Mouse (Mus musculus): ENCODE measurements around the gene Raf1. TPM values are rescaled to one million over a fixed set of nuclear protein-coding genes. Genes with fewer than 3 reads are reported as not detected.

Raf1 gene
- polyA plus RNA-seq (2016; fragmentation: Nextera tagmentation; extraction: Ambion mirVana) = 158 and 173 TPM in 2 replicates

GRCm38 (mm10) chr6:115676452-115677128, at the start of gene Raf1:
Raf1 (minus strand) TSS chr6:115676635.
- peak within 1 kb of the TSS; percentile 97 for H3K4me3 ChIP-seq
- WGBS = under 1% methylated on average over 51 of the region's 51 CpGs
- H3K9ac ChIP-seq = peak within 1 kb of the TSS; percentile 99

GRCm38 (mm10) chr6:115722246-115722645, 45.8 kb upstream of the Raf1 start:
- no peak overlapping the region for H3K4me3 ChIP-seq
- no peak overlapping the region for H3K4me2 ChIP-seq (replicated peaks)
- H3K9ac ChIP-seq = no peak overlapping the region
- H3K4me1 ChIP-seq = peaks cover 6% of the 10 kb centered on the region
- H3K27me3 ChIP-seq (replicated peaks) = no peaks in the 10 kb centered on the region
- ATAC-seq (ENCODE audit: low FRiP score, low read depth) = no peak
- H3K27ac ChIP-seq = no peak overlapping the region
- H3K9me3 ChIP-seq = no peaks in the 10 kb centered on the region
- WGBS = 85% methylated on average over 5 of the region's 5 CpGs
- no peaks in the 10 kb centered on the region for H3K36me3 ChIP-seq

More at GRCm38 (mm10) chr6:115676452-115677128, at the start of gene Raf1:
- Histone ChIP-seq H3K9me3 (no peaks in the 10 kb centered on the region), H3K4me2 (replicated peaks) (peak within 1 kb of the TSS; percentile 80), H3K4me1 (peaks cover 12% of the 10 kb centered on the region), H3K27me3 (replicated peaks) (no peaks in the 10 kb centered on the region), H3K27ac (peak within 1 kb of the TSS; percentile 92), H3K36me3 (no peaks in the 10 kb centered on the region)
- ATAC-seq (ENCODE audit: low FRiP score, low read depth) = peak; percentile 98

- H3K4me3 ChIP-seq = 0 out of 2 replicates have a peak overlapping the region, but pooled peaks have one; percentile 13
- H3K27me3 ChIP-seq (replicated peaks) = no peaks in the 10 kb centered on the region
- peak overlapping the region; percentile 56 for H3K4me2 ChIP-seq (replicated peaks)
- WGBS = 2% methylated on average over 15 of the region's 15 CpGs
- H3K9ac ChIP-seq = peak overlapping the region; percentile 36; the same call in 1 of the 2 replicates
- H3K4me1 ChIP-seq = peaks cover 10% of the 10 kb centered on the region
- no peaks in the 10 kb centered on the region for H3K36me3 ChIP-seq
- H3K9me3 ChIP-seq = no peaks in the 10 kb centered on the region
- no peak overlapping the region for H3K27ac ChIP-seq
- peak; percentile 94 for ATAC-seq (ENCODE audit: low FRiP score, low read depth)
These were observed 41.5 kb upstream of the Raf1 start for GRCm38 (mm10) chr6:115717715-115718558.

- Histone ChIP-seq H3K27ac (no peak overlapping the region), H3K9ac (no peak overlapping the region), H3K27me3 (replicated peaks) (no peaks in the 10 kb centered on the region), H3K36me3 (no peaks in the 10 kb centered on the region), H3K9me3 (no peaks in the 10 kb centered on the region), H3K4me2 (replicated peaks) (peak overlapping the region; percentile 56), H3K4me3 (no peak overlapping the region), H3K4me1 (peaks cover 10% of the 10 kb centered on the region)
- WGBS = 14% methylated on average over 8 of the region's 8 CpGs
- ATAC-seq (ENCODE audit: low FRiP score, low read depth) = peak; percentile 70
These were observed 40.7 kb upstream of the Raf1 start for GRCm38 (mm10) chr6:115717101-115717652.

- Histone ChIP-seq H3K36me3 (no peaks in the 10 kb centered on the region), H3K4me3 (no peak overlapping the region), H3K4me2 (replicated peaks) (no peak overlapping the region), H3K27ac (no peak overlapping the region), H3K9ac (no peak overlapping the region), H3K9me3 (no peaks in the 10 kb centered on the region), H3K4me1 (no peaks in the 10 kb centered on the region), H3K27me3 (replicated peaks) (no peaks in the 10 kb centered on the region)
- 76% methylated on average over 3 of the region's 3 CpGs for WGBS
- no peak for ATAC-seq (ENCODE audit: low FRiP score, low read depth)
These were observed 34.8 kb upstream of the Raf1 start for GRCm38 (mm10) chr6:115711261-115711660.

GRCm38 (mm10) chr6:115702901-115703300, 26.5 kb upstream of the Raf1 start:
- H3K4me2 ChIP-seq (replicated peaks) = no peak overlapping the region
- H3K27ac ChIP-seq = no peak overlapping the region
- ATAC-seq (ENCODE audit: low FRiP score, low read depth) = no peak
- no peaks in the 10 kb centered on the region for H3K9me3 ChIP-seq
- no peak overlapping the region for H3K4me3 ChIP-seq
- 78% methylated on average over 5 of the region's 5 CpGs for WGBS
- H3K36me3 ChIP-seq = no peaks in the 10 kb centered on the region
- no peaks in the 10 kb centered on the region for H3K27me3 ChIP-seq (replicated peaks)
- H3K9ac ChIP-seq = no peak overlapping the region
- H3K4me1 ChIP-seq = peaks cover 3% of the 10 kb centered on the region

- Histone ChIP-seq H3K36me3 (no peaks in the 10 kb centered on the region), H3K9ac (no peak overlapping the region), H3K4me3 (no peak overlapping the region), H3K27me3 (replicated peaks) (no peaks in the 10 kb centered on the region), H3K9me3 (no peaks in the 10 kb centered on the region), H3K4me2 (replicated peaks) (no peak overlapping the region), H3K27ac (no peak overlapping the region), H3K4me1 (peaks cover 5% of the 10 kb centered on the region)
- no peak for ATAC-seq (ENCODE audit: low FRiP score, low read depth)
- WGBS = 55% methylated on average over 11 of the region's 11 CpGs
These were observed 24.9 kb upstream of the Raf1 start for GRCm38 (mm10) chr6:115701302-115701701.

GRCm38 (mm10) chr6:115700778-115701177, 24.3 kb upstream of the Raf1 start:
- no peak for ATAC-seq (ENCODE audit: low FRiP score, low read depth)
- H3K4me3 ChIP-seq = no peak overlapping the region
- no peaks in the 10 kb centered on the region for H3K36me3 ChIP-seq
- H3K4me1 ChIP-seq = peaks cover 5% of the 10 kb centered on the region
- no peak overlapping the region for H3K4me2 ChIP-seq (replicated peaks)
- no peak overlapping the region for H3K9ac ChIP-seq
- 95% methylated on average over 1 of the region's 1 CpGs for WGBS
- H3K9me3 ChIP-seq = no peaks in the 10 kb centered on the region
- H3K27me3 ChIP-seq (replicated peaks) = no peaks in the 10 kb centered on the region
- H3K27ac ChIP-seq = no peak overlapping the region

GRCm38 (mm10) chr6:115698699-115699098, 22.3 kb upstream of the Raf1 start:
- peaks cover 5% of the 10 kb centered on the region for H3K4me1 ChIP-seq
- WGBS = 86% methylated on average over 4 of the region's 4 CpGs

GRCm38 (mm10) chr6:115697739-115698558, 21.5 kb upstream of the Raf1 start:
- Histone ChIP-seq H3K9me3 (no peaks in the 10 kb centered on the region), H3K36me3 (no peaks in the 10 kb centered on the region), H3K4me2 (replicated peaks) (no peak overlapping the region), H3K4me1 (peaks cover 5% of the 10 kb centered on the region), H3K27me3 (replicated peaks) (no peaks in the 10 kb centered on the region), H3K9ac (no peak overlapping the region), H3K27ac (no peak overlapping the region), H3K4me3 (no peak overlapping the region)
- WGBS = 57% methylated on average over 17 of the region's 17 CpGs
- ATAC-seq (ENCODE audit: low FRiP score, low read depth) = no peak

More at GRCm38 (mm10) chr6:115698699-115699098, 22.3 kb upstream of the Raf1 start:
- Histone ChIP-seq H3K9me3 (no peaks in the 10 kb centered on the region), H3K4me2 (replicated peaks) (no peak overlapping the region), H3K27ac (no peak overlapping the region), H3K27me3 (replicated peaks) (no peaks in the 10 kb centered on the region), H3K4me3 (no peak overlapping the region), H3K36me3 (no peaks in the 10 kb centered on the region), H3K9ac (no peak overlapping the region)
- ATAC-seq (ENCODE audit: low FRiP score, low read depth) = no peak

GRCm38 (mm10) chr6:115696707-115697215, 20.3 kb upstream of the Raf1 start:
- peaks cover 5% of the 10 kb centered on the region for H3K4me1 ChIP-seq
- H3K9ac ChIP-seq = no peak overlapping the region
- WGBS = 89% methylated on average over 7 of the region's 7 CpGs
- H3K27ac ChIP-seq = no peak overlapping the region
- no peaks in the 10 kb centered on the region for H3K36me3 ChIP-seq
- H3K9me3 ChIP-seq = no peaks in the 10 kb centered on the region
- no peak for ATAC-seq (ENCODE audit: low FRiP score, low read depth)
- no peak overlapping the region for H3K4me3 ChIP-seq
- no peaks in the 10 kb centered on the region for H3K27me3 ChIP-seq (replicated peaks)
- H3K4me2 ChIP-seq (replicated peaks) = no peak overlapping the region
